Mouse (Mus musculus) small intestine, adult 2 months (tissue): ENCODE results near the gene Olfr521. TPM values are rescaled to one million over a fixed set of nuclear protein-coding genes. Genes with fewer than 3 reads are reported as not detected.
"Not testable (repeated sequence)": the region's sequence is repeated elsewhere in the genome, so short reads cannot be mapped to it uniquely, and the experiment has no call there.

Source experiments
- H3K27ac ChIP-seq: fragments of 200-500 bp; 2 replicates; pipeline ENCODE4 v1.5.1; 2012; ENCODE audit warnings: low read depth, low read length, control low read depth, inconsistent platforms; ENCODE audit not compliant: insufficient read depth
- H3K27me3 ChIP-seq: fragments of 200-500 bp; 2 replicates; pipeline ENCODE4 v1.6.1; 2012; ENCODE audit warnings: mild to moderate bottlenecking, moderate library complexity, low read length, inconsistent platforms; ENCODE audit not compliant: control insufficient read depth, insufficient read depth
- H3K36me3 ChIP-seq: fragments of 200-500 bp; 2 replicates; pipeline ENCODE4 v1.6.1; 2012; ENCODE audit warnings: mild to moderate bottlenecking, low read length, control low read depth, inconsistent platforms; ENCODE audit not compliant: control insufficient read depth, insufficient read depth
- H3K4me1 ChIP-seq: fragments of 200-500 bp; 2 replicates; pipeline ENCODE4 v1.6.1; 2012; ENCODE audit warnings: low read length, inconsistent platforms, mixed read lengths; ENCODE audit not compliant: control insufficient read depth, insufficient read depth, insufficient read length
- H3K4me3 ChIP-seq: fragments of 200-500 bp; 2 replicates; pipeline ENCODE4 v1.5.1; 2012; ENCODE audit warnings: low read depth, mild to moderate bottlenecking, control low read depth, inconsistent platforms, low read length, moderate library complexity
- CTCF ChIP-seq: fragments of 200-500 bp; IDR thresholded peaks from 2 replicates; pipeline ENCODE4 v1.5.1; 2012; ENCODE audit warnings: low read depth, mild to moderate bottlenecking, control low read depth, inconsistent platforms, low read length, moderate library complexity, mixed read lengths; ENCODE audit not compliant: insufficient replicate concordance, insufficient read length; ENCODE audit errors: extremely low read depth
- POLR2A ChIP-seq: fragments of 200-500 bp; IDR thresholded peaks from 2 replicates; pipeline ENCODE4 v1.6.1; 2012; ENCODE audit warnings: low read depth, mild to moderate bottlenecking, control low read depth, inconsistent platforms, low read length, moderate library complexity
- WGBS: fragments of 180-500 bp; shearing (Covaris S2); methylation state at CpG from one replicate; pipeline ENCODE4 v1.1.7; 2018; 5-methylcytosine and 5-hydroxymethylcytosine counted together
- polyA plus RNA-seq: library from polyadenylated mRNA; depleted of rRNA; stranded (reverse); fragments of >200 nt; gene quantifications from 2 replicates; pipeline ENCODE4 v1.2.3, GENCODE M21; 2012; rRNA removed

Gene Olfr521
- not detected in 2 replicates for polyA plus RNA-seq

GRCm38 (mm10) chr7:99763207-99763606, at the start of gene Olfr521:
TSS of gene Olfr521 (plus strand) at chr7:99763507.
- WGBS = 94% methylated on average over 2 of the region's 2 CpGs
- H3K36me3 ChIP-seq = no peaks in the 10 kb centered on the region
- H3K27ac ChIP-seq = no peak within 1 kb of the TSS
- no peak within 1 kb of the TSS for H3K4me3 ChIP-seq
- H3K4me1 ChIP-seq = no peaks in the 10 kb centered on the region
- no peaks in the 10 kb centered on the region for H3K27me3 ChIP-seq
- TF ChIP-seq POLR2A = no peak
- no peak for TF ChIP-seq CTCF

- H3K27me3 ChIP-seq = no peaks in the 10 kb centered on the region
- H3K4me1 ChIP-seq = peaks cover 25% of the 10 kb centered on the region
- no peak overlapping the region for H3K4me3 ChIP-seq
- H3K36me3 ChIP-seq = no peaks in the 10 kb centered on the region
- WGBS = 87% methylated on average over 2 of the region's 2 CpGs
- H3K27ac ChIP-seq = no peak overlapping the region
- TF ChIP-seq CTCF (no peak), POLR2A (no peak)
Observed at GRCm38 (mm10) chr7:99716536-99716935, 46.8 kb upstream of the Olfr521 start.

- Histone ChIP-seq H3K4me1 (no peaks in the 10 kb centered on the region), H3K4me3 (no peak within 1 kb of the TSS), H3K27ac (no peak within 1 kb of the TSS), H3K27me3 (no peaks in the 10 kb centered on the region), H3K36me3 (no peaks in the 10 kb centered on the region)
- 93% methylated on average over 2 of the region's 2 CpGs for WGBS
- no peak for TF ChIP-seq CTCF
- no peak for TF ChIP-seq POLR2A
Observed at GRCm38 (mm10) chr7:99729973-99730372, 33.3 kb upstream of the Olfr521 start, which contains the start of gene Olfr520. TSS of gene Olfr520 (plus strand) at chr7:99730273.

DNA sequence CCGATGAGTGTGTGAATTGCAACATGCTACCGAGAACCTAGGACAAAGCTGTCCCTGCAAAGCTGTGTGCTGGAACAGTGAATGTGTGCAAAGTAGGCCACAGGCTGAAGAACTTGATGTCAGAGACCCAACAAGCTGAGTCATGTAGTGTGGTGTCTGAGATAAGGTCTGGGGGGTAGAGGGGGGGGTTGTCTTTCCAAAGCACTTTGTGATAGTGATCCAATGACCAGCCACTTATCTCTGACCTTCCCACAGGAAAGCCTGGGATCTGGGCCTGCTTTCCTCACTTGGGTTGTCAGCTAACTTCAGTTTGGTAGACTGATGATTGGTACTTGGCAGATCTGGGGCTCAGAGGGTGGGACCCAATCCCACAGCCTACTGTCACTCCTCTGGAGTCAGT, 28.7 kb upstream of the Olfr521 start:
- WGBS = 83% methylated on average over 2 of the region's 2 CpGs
- no peak overlapping the region for H3K27ac ChIP-seq
- H3K36me3 ChIP-seq = no peaks in the 10 kb centered on the region
- no peaks in the 10 kb centered on the region for H3K27me3 ChIP-seq
- H3K4me3 ChIP-seq = no peak overlapping the region
- TF ChIP-seq CTCF (no peak), POLR2A (no peak)
- H3K4me1 ChIP-seq = no peaks in the 10 kb centered on the region

DNA sequence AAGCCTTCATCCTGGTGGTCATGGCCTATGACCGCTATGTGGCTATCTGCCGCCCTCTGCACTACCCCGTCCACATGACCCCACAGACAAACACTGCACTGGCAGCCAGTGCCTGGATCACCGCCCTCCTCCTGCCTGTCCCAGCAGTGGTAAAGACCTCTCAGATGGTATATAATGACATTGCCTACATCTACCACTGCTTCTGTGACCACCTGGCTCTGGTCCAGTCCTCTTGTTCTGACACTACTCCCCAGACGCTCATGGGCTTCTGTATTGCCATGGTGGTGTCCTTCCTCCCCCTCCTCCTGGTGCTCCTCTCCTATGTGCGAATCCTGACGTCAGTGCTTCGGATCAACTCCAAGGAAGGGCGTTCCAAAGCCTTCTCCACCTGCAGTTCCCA, 27.8 kb upstream of the Olfr521 start:
- H3K36me3 ChIP-seq, H3K4me1 ChIP-seq, H3K4me3 ChIP-seq, H3K27ac ChIP-seq, H3K27me3 ChIP-seq: not testable (repeated sequence)
- WGBS = 92% methylated on average over 9 of the region's 9 CpGs

DNA sequence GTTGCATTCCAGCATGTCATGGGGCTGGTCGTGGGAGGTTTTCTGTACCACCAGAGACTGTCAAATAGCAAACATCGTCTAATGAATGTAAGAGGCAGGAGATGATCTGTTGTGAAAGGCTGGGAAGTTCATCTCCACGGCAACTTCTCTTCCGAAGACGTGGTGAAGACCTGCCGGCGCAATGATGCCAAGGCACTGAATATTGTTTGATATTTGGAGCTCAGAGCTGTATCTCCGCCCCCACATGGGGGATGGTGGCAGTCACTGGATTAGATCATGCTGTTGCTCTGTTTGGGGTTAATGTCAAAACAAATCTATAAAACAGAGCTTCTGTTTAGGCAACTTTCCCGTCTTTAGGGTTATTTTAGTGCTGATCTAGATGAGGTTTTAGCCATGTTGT, 24.0 kb upstream of the Olfr521 start:
- no peak for TF ChIP-seq POLR2A
- no peak for TF ChIP-seq CTCF
- Histone ChIP-seq H3K36me3 (no peaks in the 10 kb centered on the region), H3K27ac (no peak overlapping the region)

DNA sequence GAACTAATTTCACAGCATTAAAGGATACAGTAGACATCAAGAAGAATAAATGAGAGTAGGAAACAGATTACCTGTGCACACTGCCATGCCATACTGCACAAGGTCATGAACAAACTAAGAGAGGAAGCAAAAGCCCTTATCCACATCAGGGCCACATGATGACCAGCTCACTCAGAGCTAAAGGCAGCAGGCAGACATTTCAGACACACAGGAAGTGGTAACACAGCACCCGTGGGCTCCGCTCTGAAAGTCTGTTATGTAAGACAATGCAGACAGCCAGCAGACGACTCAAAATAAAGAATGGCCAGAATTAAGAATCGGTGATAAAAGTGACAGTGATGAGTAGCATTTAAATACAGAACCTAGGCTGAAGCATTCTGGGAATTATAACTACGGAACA, 18.1 kb downstream of the Olfr521 start:
- no peak overlapping the region for H3K27ac ChIP-seq
- H3K27me3 ChIP-seq = no peaks in the 10 kb centered on the region
- no peak for TF ChIP-seq CTCF
- TF ChIP-seq POLR2A = no peak
- H3K36me3 ChIP-seq = no peaks in the 10 kb centered on the region
- WGBS = 66% methylated on average over 5 of the region's 5 CpGs
- no peak overlapping the region for H3K4me3 ChIP-seq
- H3K4me1 ChIP-seq = no peaks in the 10 kb centered on the region

More for the DNA sequence above, 24.0 kb upstream of the Olfr521 start:
- H3K27me3 ChIP-seq = no peaks in the 10 kb centered on the region
- WGBS = 72% methylated on average over 9 of the region's 9 CpGs
- no peak overlapping the region for H3K4me3 ChIP-seq
- H3K4me1 ChIP-seq = no peaks in the 10 kb centered on the region

- TF ChIP-seq CTCF (no peak), POLR2A (no peak)
- H3K4me3 ChIP-seq = no peak overlapping the region
- no peaks in the 10 kb centered on the region for H3K27me3 ChIP-seq
- H3K27ac ChIP-seq = no peak overlapping the region
- H3K4me1 ChIP-seq = no peaks in the 10 kb centered on the region
- no peaks in the 10 kb centered on the region for H3K36me3 ChIP-seq
- 59% methylated on average over 2 of the region's 2 CpGs for WGBS
Observed at GRCm38 (mm10) chr7:99781916-99782315, 18.6 kb downstream of the Olfr521 start.
